Mouse (Mus musculus) bone marrow macrophage, adult 2 months (primary cell): ENCODE measurements around the gene Cand1. TPM values are rescaled to one million over a fixed set of nuclear protein-coding genes. Genes with fewer than 3 reads are reported as not detected.

ENCODE experiments used
- H3K27ac ChIP-seq: 2 replicates; pipeline ENCODE4 v1.5.1; 2012; ENCODE audit warnings: low read depth, low read length; ENCODE audit not compliant: insufficient read depth
- H3K4me1 ChIP-seq: 2 replicates; pipeline ENCODE4 v1.6.1; 2012; ENCODE audit warnings: low read length; ENCODE audit not compliant: control insufficient read depth, insufficient read depth
- H3K4me3 ChIP-seq: 2 replicates; pipeline ENCODE4 v1.5.1; 2012; ENCODE audit warnings: mild to moderate bottlenecking, low read length, moderate library complexity; ENCODE audit not compliant: insufficient read depth
- CTCF ChIP-seq: IDR thresholded peaks from 2 replicates; pipeline ENCODE4 v1.5.1; 2012; ENCODE audit warnings: low read depth, mild to moderate bottlenecking, low read length, moderate library complexity
- POLR2A ChIP-seq: IDR thresholded peaks from 2 replicates; pipeline ENCODE4 v1.6.1; 2012; ENCODE audit warnings: mild to moderate bottlenecking, low read depth, low read length, borderline replicate concordance
- polyA plus RNA-seq: library from polyadenylated mRNA; stranded (reverse); fragments of >200 nt; gene quantifications from 2 replicates; pipeline ENCODE4 v1.2.4, GENCODE M21; 2012; ENCODE audit not compliant: missing spikeins, insufficient read depth, insufficient read length

Gene Cand1
- polyA plus RNA-seq, 1 experiment = 35.9 TPM

DNA sequence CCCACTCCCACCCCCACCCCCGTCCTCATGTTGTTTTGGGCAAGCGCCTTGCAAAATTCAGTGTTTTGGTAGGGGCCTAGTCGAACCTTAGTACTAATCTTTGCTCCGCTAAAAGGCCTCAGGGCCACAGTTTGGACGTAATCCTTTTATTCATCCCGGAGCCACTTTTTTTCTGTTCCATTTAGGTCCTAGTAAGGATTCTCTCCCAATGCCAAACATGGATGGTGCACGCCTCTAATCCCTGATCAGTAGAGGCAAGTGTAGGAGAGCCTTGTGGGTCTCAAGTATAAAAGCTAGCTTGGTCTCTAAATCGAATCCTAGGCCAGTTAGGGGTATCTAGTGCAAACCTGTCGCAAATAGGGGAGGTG lies 851 bp upstream of the Cand1 start:
- peak overlapping the region; percentile 77 for H3K4me3 ChIP-seq
- TF ChIP-seq CTCF (no peak), POLR2A (no peak)
- peak overlapping the region; percentile 66 for H3K27ac ChIP-seq
- H3K4me1 ChIP-seq = peaks cover 7% of the 10 kb centered on the region

DNA sequence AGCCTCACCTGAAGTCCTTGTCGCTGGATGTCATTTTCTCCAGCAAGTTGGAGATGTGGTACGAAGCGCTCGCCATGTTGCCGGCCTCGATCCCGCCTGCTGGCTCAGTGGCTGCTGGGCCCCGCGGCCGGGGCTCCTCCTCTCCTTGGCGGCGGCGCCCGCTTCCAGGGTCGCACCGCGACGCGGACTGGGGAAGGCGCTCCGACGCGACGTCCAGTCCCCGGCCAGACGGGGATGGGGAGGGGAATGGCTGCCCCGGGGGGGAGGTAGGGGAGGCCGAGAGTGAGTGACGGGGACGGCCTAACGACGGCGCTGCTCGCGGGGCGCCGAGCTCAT lies 254 bp downstream of the Cand1 start:
- TF ChIP-seq CTCF (no peak), POLR2A (no peak)
- Histone ChIP-seq H3K27ac (peak overlapping the region; percentile 70), H3K4me1 (peaks cover 7% of the 10 kb centered on the region)

DNA sequence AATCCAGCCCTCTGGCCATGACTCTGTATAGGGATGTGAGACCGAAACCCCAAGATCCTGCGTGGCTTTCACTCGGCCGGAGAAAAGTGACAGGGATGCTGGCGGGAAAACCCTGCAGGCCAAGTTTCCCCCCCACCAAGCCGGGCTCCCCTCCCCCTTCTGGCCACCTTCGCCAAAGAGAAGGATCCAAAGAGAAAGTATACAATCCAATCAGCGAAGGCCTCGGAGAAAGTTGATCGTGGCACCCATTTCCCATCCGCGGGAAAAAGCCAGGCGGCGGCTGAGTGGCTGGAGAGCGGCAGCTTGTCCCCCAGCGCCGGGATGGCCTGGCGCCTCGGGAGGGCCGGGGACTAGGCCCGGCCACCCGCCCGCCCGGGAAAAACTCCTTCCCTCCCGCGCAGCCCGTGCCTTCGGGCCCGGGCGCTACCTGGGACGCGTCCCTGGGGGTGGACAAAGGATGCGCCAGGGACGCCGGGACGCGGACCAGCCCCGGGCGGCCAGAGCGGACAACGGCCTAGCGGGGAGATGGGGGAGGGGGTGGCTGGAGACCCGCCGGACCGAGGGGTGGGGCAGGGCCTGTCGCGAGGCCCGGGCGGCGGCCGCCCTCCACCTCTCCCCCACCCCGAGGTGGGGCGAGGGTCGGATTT lies 747 bp downstream of the Cand1 start:
- peaks cover 7% of the 10 kb centered on the region for H3K4me1 ChIP-seq
- peak overlapping the region; percentile 95 for H3K4me3 ChIP-seq
- no peak for TF ChIP-seq POLR2A
- no peak for TF ChIP-seq CTCF
- peak overlapping the region; percentile 70 for H3K27ac ChIP-seq

More for the DNA sequence above, 254 bp downstream of the Cand1 start:
- peak overlapping the region; percentile 95 for H3K4me3 ChIP-seq

DNA sequence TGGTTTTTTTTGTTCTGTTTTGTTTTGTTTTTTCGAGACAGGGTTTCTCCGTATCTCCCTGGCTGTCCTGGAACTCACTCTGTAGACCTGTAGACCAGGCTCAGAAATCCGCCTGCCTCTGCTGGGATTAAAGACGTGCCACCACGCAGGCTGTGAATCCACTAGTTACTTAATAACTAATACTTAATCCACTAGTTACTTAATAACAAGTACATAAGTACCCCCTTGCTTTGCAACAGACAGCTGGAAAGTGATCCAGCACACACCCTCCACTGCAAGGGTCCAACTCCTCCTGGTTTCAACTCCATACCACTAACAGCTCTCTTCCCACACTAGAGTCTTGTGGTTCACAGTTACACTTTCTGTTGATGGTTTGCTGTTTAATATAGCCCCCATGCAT lies 8.3 kb downstream of the Cand1 start:
- TF ChIP-seq CTCF (no peak), POLR2A (no peak)
- H3K27ac ChIP-seq = no peak overlapping the region
- peaks cover 23% of the 10 kb centered on the region for H3K4me1 ChIP-seq
- H3K4me3 ChIP-seq = no peak overlapping the region

DNA sequence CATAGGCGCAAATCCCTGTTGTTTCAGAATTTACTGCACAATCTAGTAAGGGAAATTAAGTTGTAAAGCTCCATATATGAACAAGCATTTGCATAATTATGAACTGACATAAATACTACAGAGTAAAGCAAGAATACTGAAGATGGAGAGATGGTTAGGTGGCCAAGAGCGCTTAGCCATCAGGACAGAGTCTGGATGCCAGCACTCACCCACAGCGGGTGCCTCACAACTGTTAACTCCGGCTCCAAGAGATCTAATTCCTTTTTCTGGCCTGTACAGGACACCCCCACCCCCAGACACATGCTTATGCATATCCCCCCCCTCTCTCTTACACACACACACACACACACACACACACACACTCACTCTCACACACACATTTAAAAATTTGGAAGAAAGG lies 9.2 kb downstream of the Cand1 start:
- TF ChIP-seq CTCF (no peak), POLR2A (no peak)
- Histone ChIP-seq H3K27ac (no peak overlapping the region), H3K4me3 (no peak overlapping the region), H3K4me1 (peaks cover 23% of the 10 kb centered on the region)

DNA sequence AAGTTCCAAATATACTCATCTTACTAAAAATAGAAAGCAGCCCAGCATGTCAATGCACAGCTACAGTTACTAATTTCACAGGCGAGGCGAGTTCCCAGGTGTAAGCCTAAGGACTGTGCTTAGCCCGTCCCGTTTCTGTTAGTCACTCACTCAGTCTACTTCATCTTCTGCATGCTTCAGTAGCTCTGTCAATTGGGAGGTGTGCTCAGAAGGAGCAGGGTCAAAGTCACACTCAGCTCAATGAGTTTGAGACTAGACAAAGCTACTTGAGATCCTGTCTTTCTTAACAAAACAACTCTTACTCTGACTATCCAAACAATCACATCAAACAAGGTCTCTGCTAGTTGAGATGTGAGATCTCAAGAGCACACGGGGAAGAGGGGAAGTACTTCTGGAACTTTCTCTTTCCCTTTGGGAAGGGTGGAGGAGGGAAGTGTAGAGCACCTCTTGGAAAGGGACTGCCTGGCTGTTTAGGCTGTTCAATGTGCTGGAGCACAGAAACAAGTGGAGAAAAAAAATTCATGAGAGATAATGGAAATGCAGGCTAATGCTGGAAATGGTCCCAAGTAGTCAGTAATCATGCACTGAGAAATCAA lies 9.7 kb downstream of the Cand1 start:
- TF ChIP-seq CTCF = no peak
- no peak for TF ChIP-seq POLR2A
- Histone ChIP-seq H3K27ac (no peak overlapping the region), H3K4me1 (peaks cover 23% of the 10 kb centered on the region), H3K4me3 (no peak overlapping the region)

DNA sequence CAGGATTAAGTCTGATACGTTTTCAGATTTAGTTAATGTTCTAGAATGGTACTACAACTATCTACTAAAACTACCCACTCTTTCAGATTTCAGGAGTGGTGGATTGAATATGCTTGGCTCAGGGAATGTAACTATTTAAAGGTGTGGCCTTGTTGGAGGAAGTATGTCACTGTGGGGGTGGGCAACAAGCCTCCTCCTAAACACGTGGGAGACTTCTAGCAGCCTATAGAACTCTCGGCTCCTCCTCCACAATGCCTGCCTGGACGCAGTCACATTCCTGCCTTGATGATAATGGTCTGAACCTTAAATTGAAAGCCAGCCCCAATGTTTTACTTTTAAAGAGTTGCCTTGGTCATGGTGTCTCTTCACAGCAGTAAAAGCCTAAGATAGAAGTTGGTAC lies 16.2 kb downstream of the Cand1 start:
- Histone ChIP-seq H3K4me3 (no peak overlapping the region), H3K4me1 (peaks cover 9% of the 10 kb centered on the region), H3K27ac (no peak overlapping the region)
- no peak for TF ChIP-seq CTCF
- TF ChIP-seq POLR2A = no peak

DNA sequence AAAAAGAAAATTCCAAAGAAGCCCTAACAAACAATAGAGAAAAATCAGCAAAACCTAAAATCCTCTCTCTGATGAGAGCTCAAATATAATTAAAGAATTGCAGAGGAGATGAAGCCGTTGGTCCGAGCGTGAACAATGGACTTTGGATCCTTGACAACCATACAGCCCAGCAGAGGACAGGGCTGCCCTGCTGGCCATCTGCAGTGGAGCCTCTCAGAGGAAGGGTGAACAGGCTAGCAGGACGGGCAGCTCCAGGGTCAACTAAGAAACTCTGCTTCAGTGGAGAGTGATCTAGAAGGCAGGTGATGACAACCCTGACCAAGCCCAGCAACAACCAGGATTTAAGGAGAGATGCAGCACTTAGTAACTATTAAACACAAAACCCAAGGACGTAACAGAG lies 18.2 kb downstream of the Cand1 start:
- Histone ChIP-seq H3K4me1 (peaks cover 7% of the 10 kb centered on the region; the same call in 1 of the 2 replicates), H3K27ac (no peak overlapping the region), H3K4me3 (no peak overlapping the region)
- no peak for TF ChIP-seq CTCF
- no peak for TF ChIP-seq POLR2A

DNA sequence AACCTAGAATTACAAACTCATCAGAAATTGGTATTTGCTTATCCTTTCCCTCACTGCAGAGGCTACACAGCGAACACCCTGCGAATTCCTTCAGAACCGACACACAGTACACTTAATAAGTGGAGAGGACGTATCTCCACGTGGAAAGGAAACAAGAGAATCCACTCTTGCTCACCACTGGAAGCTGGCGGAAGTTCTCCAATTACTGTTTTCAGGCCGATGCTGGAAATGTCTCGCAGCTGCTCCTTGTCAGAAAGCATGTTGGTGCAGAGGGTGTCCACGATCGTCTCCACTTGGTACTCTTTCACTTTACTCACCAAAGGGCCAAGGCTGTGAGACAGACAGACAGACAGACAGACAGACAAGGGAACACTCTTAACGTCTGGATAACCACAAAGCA lies 20.4 kb downstream of the Cand1 start:
- H3K4me1 ChIP-seq = peaks cover 7% of the 10 kb centered on the region; the same call in 1 of the 2 replicates
- no peak overlapping the region for H3K27ac ChIP-seq
- TF ChIP-seq POLR2A (no peak), CTCF (no peak)

DNA sequence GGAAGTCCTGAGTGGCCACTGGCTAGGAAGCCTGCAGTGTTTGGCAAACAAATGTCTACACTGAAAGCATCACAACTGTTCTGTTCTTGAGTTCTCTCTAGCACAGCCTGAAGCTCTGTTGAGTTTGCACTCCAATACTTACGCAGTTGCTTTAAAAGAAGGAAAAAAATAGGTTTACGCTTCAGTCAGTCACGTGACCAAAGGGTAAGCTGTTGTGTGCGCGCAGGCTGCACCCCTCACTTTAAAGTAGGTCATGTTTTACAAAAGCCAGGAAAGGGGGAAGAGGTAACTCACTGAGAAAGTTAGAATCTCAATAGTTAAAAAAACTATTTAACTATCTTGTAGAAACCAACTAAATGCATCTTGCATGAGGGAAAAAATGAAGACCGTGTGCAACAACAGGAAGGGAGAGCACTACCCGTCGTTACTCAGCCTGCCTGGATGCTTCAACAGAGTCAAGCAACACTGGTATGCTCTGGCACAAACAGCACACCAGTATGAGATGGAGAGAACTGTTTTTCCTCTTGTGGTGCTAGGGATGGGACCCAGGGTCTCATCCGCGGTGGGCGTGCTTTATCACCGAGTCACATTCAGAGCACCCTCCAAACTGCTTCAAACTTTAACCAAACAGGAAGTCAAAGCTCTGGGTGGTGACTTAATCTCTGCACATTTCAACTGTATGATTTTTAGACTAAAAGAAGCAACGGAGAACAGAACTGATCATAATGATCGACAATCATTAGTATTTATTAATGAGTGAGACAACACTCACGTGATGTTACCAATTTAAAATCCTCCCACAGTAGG lies 21.4 kb downstream of the Cand1 start:
- Histone ChIP-seq H3K27ac (no peak overlapping the region), H3K4me1 (peaks cover 7% of the 10 kb centered on the region; the same call in 1 of the 2 replicates), H3K4me3 (no peak overlapping the region)
- TF ChIP-seq CTCF (no peak), POLR2A (no peak)

More for the DNA sequence above, 20.4 kb downstream of the Cand1 start:
- no peak overlapping the region for H3K4me3 ChIP-seq
